Mouse (Mus musculus) Patski (cell line): ENCODE results near the gene Casq1. TPM values are rescaled to one million over a fixed set of nuclear protein-coding genes. Genes with fewer than 3 reads are reported as not detected.

Experiments used
- ATAC-seq: fragments of 100-300 bp; one replicate; pipeline ENCODE4 v1.8.0; 2021
- CTCF ChIA-PET: fragments of 350-600 bp; sonication (Branson Sonifier 250); formaldehyde crosslinking; loops from one replicate; lab custom pipeline; 2022; ENCODE audit warnings: inconsistent platforms; lab: Charles Lee
- POLR2A ChIA-PET: fragments of 350-600 bp; sonication (Branson Sonifier 250); formaldehyde crosslinking; loops from one replicate; lab custom pipeline; 2022; ENCODE audit warnings: antibody characterized with exemption, inconsistent platforms; lab: Charles Lee
- DNase-seq: peaks from one replicate; pipeline ENCODE4 v3.0.0-alpha.2; 2011; ENCODE audit warnings: low read depth, low spot score
- H3K27me3 ChIP-seq: fragments of 371-371 bp; one replicate; pipeline ENCODE4 v1.5.1; 2021
- CTCF ChIP-seq: fragments of 100-300 bp; IDR thresholded peaks from one replicate; pipeline ENCODE4 v1.5.1; 2021
- in situ Hi-C: fragments of 300-500 bp; cut with MboI; formaldehyde crosslinking; loops from 3 replicates; pipeline ENCODE4 v1.11.1; 2018; ENCODE audit warnings: low pct_unique_long_range_greater_than_20kb, mixed read lengths
- polyA plus RNA-seq: library from polyadenylated mRNA; unstranded; gene quantifications from one replicate; pipeline ENCODE4 v1.2.3, GENCODE M21; 2021

Gene Casq1
- polyA plus RNA-seq, 1 experiment from 2014 or later, result 4.2 TPM

DNA sequence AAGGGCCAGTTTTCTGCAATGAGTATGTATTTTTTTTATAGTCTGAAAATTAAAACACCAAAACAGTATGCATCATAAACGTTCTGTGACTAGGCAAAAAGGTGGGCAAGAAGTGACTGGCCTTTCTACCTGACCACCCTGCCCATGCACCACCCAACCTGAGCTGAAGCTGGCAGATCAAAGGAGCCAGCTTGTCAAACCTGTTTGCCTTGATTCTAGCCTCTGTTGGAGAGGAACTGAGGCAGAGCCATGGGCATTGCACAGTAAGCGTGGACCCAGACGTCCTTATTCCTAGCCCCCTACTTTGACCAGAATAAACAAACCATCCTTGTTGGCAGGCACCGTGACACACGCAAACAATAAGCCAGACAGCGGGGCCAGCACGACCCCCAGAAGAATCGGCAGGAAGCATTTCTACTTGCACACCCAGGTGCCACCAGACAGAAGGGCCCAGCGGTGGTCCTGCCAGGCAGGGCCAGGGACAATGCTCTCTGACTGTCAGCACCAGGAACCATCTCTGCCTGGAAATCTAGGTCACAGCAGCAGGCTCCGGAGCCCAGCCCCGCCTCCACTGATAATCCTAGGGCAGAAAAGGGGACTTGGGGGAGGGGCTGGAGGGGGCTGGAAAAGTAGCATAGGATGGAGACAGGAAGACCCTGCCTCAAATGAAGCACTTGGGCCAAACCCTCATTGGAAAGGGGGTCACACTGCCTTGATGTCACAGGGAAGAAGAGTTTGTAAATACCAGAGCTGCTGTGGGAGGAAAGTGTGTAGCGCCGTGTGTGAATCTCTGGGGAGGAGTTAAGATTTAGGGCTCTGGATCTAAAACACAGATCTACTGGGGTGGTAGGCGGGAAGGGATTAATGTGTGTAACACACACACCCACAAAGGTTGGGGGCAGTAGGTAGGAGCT is 17.4 kb downstream of the Casq1 start:
- no peaks in the 10 kb centered on the region for H3K27me3 ChIP-seq
- ChIA-PET POLR2A (interaction anchor here (0.5 to 2.9 kb wide), 7 partner anchors 8 to 109 kb away, joined by 3 to 19 read pairs (median 4); no protein-coding TSS in a partner anchor), CTCF (interaction anchor here (1.5 kb wide), 1 partner anchor 45 kb away, joined by 4 read pairs; no protein-coding TSS in a partner anchor)
- TF ChIP-seq CTCF, result no peak
- ATAC-seq (no peak), DNase-seq (no peak)
- in situ Hi-C loops, result no loop called here

DNA sequence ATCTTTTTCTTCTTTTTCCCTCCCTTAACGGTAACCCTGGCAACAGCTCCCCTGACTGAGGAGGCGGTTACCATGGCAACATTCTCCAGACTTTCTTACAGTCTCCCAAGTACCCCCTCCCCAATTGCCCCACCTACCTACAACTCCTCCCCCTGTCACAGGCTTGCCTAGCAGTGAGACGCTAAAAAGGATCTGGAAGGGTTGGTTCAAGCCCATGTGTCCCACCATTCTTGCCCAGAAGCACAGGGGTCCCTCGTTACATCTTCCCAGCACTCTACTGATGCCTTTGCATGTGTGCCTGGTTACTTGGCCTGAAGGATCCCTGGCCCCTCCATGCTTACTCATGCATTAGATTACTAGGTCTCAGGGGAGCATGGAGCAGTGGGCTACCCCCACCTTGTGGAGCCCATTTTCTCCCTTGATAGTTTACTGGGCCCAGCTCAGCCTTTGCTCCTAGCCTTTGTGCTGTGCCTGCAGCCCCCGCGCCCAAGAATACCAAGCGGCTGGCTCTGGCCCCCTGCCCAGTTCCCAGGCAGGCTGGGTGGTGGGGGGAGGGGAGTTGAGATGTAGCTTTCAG is 18.7 kb downstream of the Casq1 start:
- in situ Hi-C loops, result no loop called here
- ChIA-PET POLR2A (interaction anchor here (0.7 to 0.9 kb wide), 2 partner anchors 9 to 17 kb away, joined by 3 read pairs; no protein-coding TSS in a partner anchor), CTCF (interaction anchor here (1.4 kb wide), 1 partner anchor 108 kb away, joined by 4 read pairs; no protein-coding TSS in a partner anchor)
- DNase-seq, result no peak
- H3K27me3 ChIP-seq, result no peaks in the 10 kb centered on the region
- no peak for TF ChIP-seq CTCF
- ATAC-seq, result no peak

GRCm38 (mm10) chr1:172200161-172200560 is 19.5 kb downstream of the Casq1 start:
- in situ Hi-C loops, result no loop called here
- no peaks in the 10 kb centered on the region for H3K27me3 ChIP-seq
- DNase-seq (no peak), ATAC-seq (no peak)
- POLR2A ChIA-PET, result interaction anchor here (0.7 kb wide), 1 partner anchor 17 kb away, joined by 3 read pairs; no protein-coding TSS in a partner anchor
- CTCF ChIA-PET, result interaction anchor here (1.4 kb wide), 1 partner anchor 109 kb away, joined by 4 read pairs; no protein-coding TSS in a partner anchor
- TF ChIP-seq CTCF, result no peak

GRCm38 (mm10) chr1:172198996-172199395 is 20.7 kb downstream of the Casq1 start:
- ATAC-seq, result no peak
- POLR2A ChIA-PET, result no interaction called here

DNA sequence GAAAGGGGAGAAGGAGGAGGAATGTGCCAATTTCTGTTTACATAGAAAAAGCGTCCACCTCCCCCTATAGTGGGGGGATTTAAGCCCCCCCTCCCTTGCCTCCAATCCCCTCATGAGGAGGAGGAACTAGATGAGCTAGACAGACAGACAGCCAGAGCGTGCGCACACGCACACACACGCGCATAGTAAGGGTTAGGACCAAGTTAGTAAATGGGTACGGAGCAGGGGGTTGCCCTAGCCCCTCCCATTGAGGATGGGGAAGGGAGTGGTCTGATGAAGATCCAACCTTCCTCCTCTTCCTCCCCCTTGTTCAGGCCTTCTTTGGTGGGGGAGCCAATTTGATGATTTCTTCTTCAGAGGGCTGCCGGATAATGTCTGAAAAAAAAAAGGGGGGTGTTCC is 21.4 kb downstream of the Casq1 start:
- DNase-seq (no peak), ATAC-seq (no peak)
- no peaks in the 10 kb centered on the region for H3K27me3 ChIP-seq
- POLR2A ChIA-PET, result interaction anchor here (0.7 kb wide), 1 partner anchor 61 kb away, joined by 3 read pairs; no protein-coding TSS in a partner anchor
- no peak for TF ChIP-seq CTCF
- CTCF ChIA-PET, result no interaction called here
- in situ Hi-C loops, result no loop called here

More at GRCm38 (mm10) chr1:172198996-172199395, 20.7 kb downstream of the Casq1 start:
- H3K27me3 ChIP-seq, result no peaks in the 10 kb centered on the region
- TF ChIP-seq CTCF, result no peak
- in situ Hi-C loops, result no loop called here
- CTCF ChIA-PET, result no interaction called here
- DNase-seq, result no peak

GRCm38 (mm10) chr1:172197851-172198250 is 21.8 kb downstream of the Casq1 start:
- TF ChIP-seq CTCF, result no peak
- ChIA-PET CTCF (no interaction called here), POLR2A (interaction anchor here (0.7 kb wide), 1 partner anchor 60 kb away, joined by 3 read pairs; no protein-coding TSS in a partner anchor)
- ATAC-seq, result no peak
- DNase-seq, result no peak
- in situ Hi-C loops, result no loop called here
- no peaks in the 10 kb centered on the region for H3K27me3 ChIP-seq

DNA sequence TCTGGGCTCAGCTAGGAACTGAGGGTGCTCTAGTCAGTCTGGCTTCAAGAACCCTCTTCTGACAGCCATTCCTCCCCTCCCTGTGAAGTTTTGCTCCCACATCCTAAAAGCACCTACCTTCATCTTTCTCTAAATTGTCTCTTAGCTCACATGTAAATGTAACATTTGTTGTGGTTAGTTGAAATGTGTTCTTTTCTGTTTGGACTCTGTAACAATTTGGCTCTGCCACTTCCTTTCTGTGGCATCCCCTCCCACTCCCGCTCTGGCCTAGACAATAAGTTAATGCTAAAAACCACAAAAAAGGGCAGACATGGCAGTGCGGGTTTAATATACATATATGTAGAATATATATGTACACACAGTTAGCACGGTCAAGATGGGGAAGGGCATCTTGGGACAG is 22.5 kb downstream of the Casq1 start:
- ChIA-PET CTCF (interaction anchor here (0.8 kb wide), 1 partner anchor 14 kb away, joined by 3 read pairs; no protein-coding TSS in a partner anchor), POLR2A (interaction anchor here (0.5 to 1.7 kb wide), 3 partner anchors 35 to 183 kb away, joined by 3 to 4 read pairs (median 4); no protein-coding TSS in a partner anchor)
- in situ Hi-C loops, result no loop called here
- TF ChIP-seq CTCF, result no peak
- DNase-seq (no peak), ATAC-seq (no peak)
- no peaks in the 10 kb centered on the region for H3K27me3 ChIP-seq

DNA sequence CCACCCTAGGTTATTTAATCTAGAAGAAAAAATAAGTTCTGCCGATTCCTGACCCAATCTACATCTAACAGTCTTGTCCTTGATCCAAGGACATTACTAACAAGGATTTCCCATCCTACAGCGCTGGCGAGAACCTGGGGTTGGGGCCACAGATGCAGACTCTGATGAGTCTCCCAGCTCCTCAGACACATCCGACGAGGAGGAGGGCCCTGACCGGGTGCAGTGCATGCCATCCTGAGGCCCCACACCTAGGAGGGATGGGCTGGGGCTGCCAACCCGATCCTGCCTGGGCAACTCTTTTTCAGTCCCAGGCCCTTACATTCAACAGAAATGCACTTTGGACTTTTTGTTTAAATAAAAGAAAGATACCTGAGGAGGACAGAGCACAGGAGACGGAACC is 25.2 kb downstream of the Casq1 start:
- ChIA-PET CTCF (interaction anchor here (1.0 to 1.4 kb wide), 2 partner anchors 50 to 53 kb away, joined by 3 read pairs; no protein-coding TSS in a partner anchor), POLR2A (interaction anchor here (0.6 to 1.3 kb wide), 2 partner anchors 9 to 12 kb away, joined by 4 to 5 read pairs; no protein-coding TSS in a partner anchor)
- in situ Hi-C loops, result no loop called here
- no peak for DNase-seq
- no peaks in the 10 kb centered on the region for H3K27me3 ChIP-seq
- no peak for TF ChIP-seq CTCF
- no peak for ATAC-seq

GRCm38 (mm10) chr1:172192217-172192616 is 27.5 kb downstream of the Casq1 start:
- DNase-seq (no peak), ATAC-seq (no peak)
- ChIA-PET CTCF (interaction anchor here (0.9 to 2.1 kb wide), 3 partner anchors 21 to 118 kb away, joined by 3 to 4 read pairs (median 3); no protein-coding TSS in a partner anchor), POLR2A (interaction anchor here (0.7 kb wide), 1 partner anchor 9 kb away, joined by 3 read pairs; no protein-coding TSS in a partner anchor)
- in situ Hi-C loops, result no loop called here
- no peaks in the 10 kb centered on the region for H3K27me3 ChIP-seq
- no peak for TF ChIP-seq CTCF

DNA sequence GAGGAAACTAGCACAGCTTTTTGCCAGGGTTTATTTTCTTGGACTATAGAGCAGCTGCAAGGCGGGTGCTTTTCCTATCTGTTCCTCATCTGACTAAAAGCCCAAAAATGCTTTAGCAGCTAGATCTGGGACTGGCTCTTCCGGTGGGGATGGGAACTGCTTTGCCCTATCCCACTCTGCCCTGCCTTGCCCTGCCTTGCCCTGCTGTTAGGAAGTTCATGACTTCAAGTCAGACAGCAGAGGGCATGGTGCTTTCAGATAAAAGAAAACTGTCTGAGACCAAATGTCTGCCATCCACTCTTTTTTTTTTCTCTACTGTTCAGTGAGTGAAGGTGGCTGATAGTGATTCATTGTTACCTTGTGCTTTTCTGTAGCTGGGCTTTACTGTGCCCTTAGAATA is 28.1 kb downstream of the Casq1 start:
- H3K27me3 ChIP-seq, result no peaks in the 10 kb centered on the region
- no peak for DNase-seq
- CTCF ChIA-PET, result interaction anchor here (0.9 to 1.3 kb wide), 2 partner anchors 20 to 119 kb away, joined by 3 read pairs; no protein-coding TSS in a partner anchor
- ATAC-seq, result no peak
- in situ Hi-C loops, result no loop called here
- TF ChIP-seq CTCF, result no peak
- POLR2A ChIA-PET, result interaction anchor here (0.7 kb wide), 2 partner anchors 10 to 13 kb away, joined by 3 read pairs; no protein-coding TSS in a partner anchor
